In genomic region chr19:16468756-16469374, GRCm38 (mm10) we compare ENCODE assay signal across 22 mouse cellular contexts.
"Had no signal": no experiment of that assay in that cellular context is flagged by ENCODE, and none has a peak within 500 bp of the region (broad histone marks: within the 10 kb centered on the region; RNA-seq: fewer than 3 reads in every experiment).

No protein-coding gene starts in this region.

- H3K36me3 ChIP-seq: heart, embryonic 13.5 days; heart, embryonic 15.5 days; hindbrain, embryonic 13.5 days; hindbrain, embryonic 15.5 days; kidney, embryonic 15.5 days; limb, embryonic 13.5 days had no signal

- H3K4me1 ChIP-seq: heart, embryonic 13.5 days; heart, embryonic 15.5 days; hindbrain, embryonic 13.5 days; hindbrain, embryonic 15.5 days; kidney, embryonic 15.5 days; limb, embryonic 13.5 days had no signal

- H3K9ac ChIP-seq: heart, embryonic 13.5 days; heart, embryonic 15.5 days; hindbrain, embryonic 13.5 days; hindbrain, embryonic 15.5 days; kidney, embryonic 15.5 days; limb, embryonic 13.5 days had no signal

- H3K4me3 ChIP-seq: heart, adult 2 months; heart, embryonic 13.5 days; heart, embryonic 15.5 days; hindbrain, embryonic 13.5 days; hindbrain, embryonic 15.5 days; kidney, embryonic 15.5 days; limb, embryonic 13.5 days had no signal

- DNase-seq: gastrocnemius, postnatal 14 days; gastrocnemius, postnatal 36 days; heart, adult 11 months; heart, adult 2 months; heart, postnatal 14 days; heart, postnatal 36 days; kidney, adult 11 months; kidney, adult 2 months; kidney, adult 9 months; kidney, postnatal 14 days; kidney, postnatal 36 days; layer of hippocampus, adult 9-11 months; layer of hippocampus, postnatal 36 days; left cerebral cortex, postnatal 4 days had no signal

- H3K27ac ChIP-seq: heart, adult 2 months; heart, embryonic 13.5 days; heart, embryonic 15.5 days; hindbrain, embryonic 13.5 days; hindbrain, postnatal 0 days; kidney, embryonic 15.5 days; kidney, postnatal 0 days; limb, embryonic 13.5 days had no signal

- H3K9me3 ChIP-seq: heart, embryonic 15.5 days; hindbrain, embryonic 15.5 days; limb, embryonic 13.5 days had no signal

- H3K27me3 ChIP-seq: heart, embryonic 13.5 days; heart, embryonic 15.5 days; hindbrain, embryonic 13.5 days; hindbrain, embryonic 15.5 days; kidney, embryonic 15.5 days; limb, embryonic 13.5 days had no signal
